Mouse (Mus musculus) lung, embryonic 15.5 days (tissue): ENCODE results near the gene Gm21969. TPM values are rescaled to one million over a fixed set of nuclear protein-coding genes. Genes with fewer than 3 reads are reported as not detected.

Experiments used
- ATAC-seq: fragments of 200-750 bp; cut with Nextera tagmentation; 2 replicates; pipeline ENCODE4 v1.8.0; 2017; ENCODE audit warnings: moderate number of reproducible peaks, borderline replicate concordance; ENCODE audit not compliant: low FRiP score, low TSS enrichment; ENCODE audit errors: extremely low read depth
- H3K27ac ChIP-seq: fragments of 300-500 bp; sonication (generic); 2 replicates; pipeline ENCODE4 v1.5.1; 2015; ENCODE audit warnings: moderate library complexity, mild to moderate bottlenecking, inconsistent platforms
- H3K27me3 ChIP-seq: fragments of 300-500 bp; sonication (generic); 2 replicates; pipeline ENCODE4 v1.6.1; 2015; ENCODE audit warnings: inconsistent platforms
- H3K36me3 ChIP-seq: fragments of 300-500 bp; sonication (generic); 2 replicates; pipeline ENCODE4 v1.6.1; 2015; ENCODE audit warnings: inconsistent platforms
- H3K4me1 ChIP-seq: fragments of 300-500 bp; sonication (generic); 2 replicates; pipeline ENCODE4 v1.6.1; 2015; ENCODE audit warnings: inconsistent platforms
- H3K4me2 ChIP-seq: fragments of 300-500 bp; sonication (generic); 2 replicates; pipeline ENCODE4 v1.6.1; 2015; ENCODE audit warnings: inconsistent platforms, mild to moderate bottlenecking, moderate library complexity
- H3K4me3 ChIP-seq: fragments of 300-500 bp; sonication (generic); 2 replicates; pipeline ENCODE4 v1.5.1; 2015; ENCODE audit warnings: mild to moderate bottlenecking, inconsistent platforms
- H3K9ac ChIP-seq: fragments of 300-500 bp; sonication (generic); 2 replicates; pipeline ENCODE4 v1.6.1; 2015; ENCODE audit warnings: inconsistent platforms
- H3K9me3 ChIP-seq: fragments of 300-500 bp; sonication (generic); 2 replicates; pipeline ENCODE4 v1.6.1; 2016; ENCODE audit warnings: inconsistent platforms
- WGBS: fragments of 180-500 bp; shearing (Covaris S2); methylation state at CpG from one replicate; pipeline ENCODE4 v1.1.7; 2015; 5-methylcytosine and 5-hydroxymethylcytosine counted together
- polyA plus RNA-seq: library from polyadenylated mRNA; unstranded; fragments of >200 nt; fragmentation: Nextera tagmentation; extraction: Ambion mirVana; gene quantifications from 2 replicates; pipeline ENCODE4 v1.2.1, GENCODE M21; 2015

The Gm21969 gene
- polyA plus RNA-seq, 1 experiment from 2014 or later: not detected

DNA sequence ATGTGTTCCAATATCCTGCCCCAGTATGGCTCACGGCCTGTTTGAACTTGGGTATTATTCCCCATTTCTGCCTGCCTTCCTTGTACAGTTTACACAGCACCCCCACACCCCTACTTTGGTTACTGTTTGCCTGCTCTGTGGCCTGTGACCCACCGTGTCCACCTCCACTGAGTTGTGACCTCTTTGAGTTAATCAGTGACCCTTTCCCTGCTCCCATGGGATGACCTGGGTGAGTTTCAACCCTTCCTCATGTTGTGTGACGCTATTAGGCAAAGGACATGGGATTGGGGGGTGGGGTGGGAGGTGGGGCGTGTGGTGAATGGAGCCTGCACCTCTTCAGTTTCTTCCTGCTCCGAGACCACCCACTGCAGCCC lies 21.1 kb downstream of the Gm21969 start:
- no peaks in the 10 kb centered on the region for H3K36me3 ChIP-seq
- H3K9ac ChIP-seq: no peak overlapping the region
- H3K4me3 ChIP-seq: peak overlapping the region; percentile 72; the same call in 1 of the 2 replicates
- H3K27ac ChIP-seq: no peak overlapping the region
- 43% methylated on average over 5 of the region's 5 CpGs for WGBS
- H3K9me3 ChIP-seq: no peaks in the 10 kb centered on the region
- peaks cover 27% of the 10 kb centered on the region for H3K4me1 ChIP-seq
- ATAC-seq: no peak
- H3K4me2 ChIP-seq: peak overlapping the region; percentile 85
- no peaks in the 10 kb centered on the region for H3K27me3 ChIP-seq

DNA sequence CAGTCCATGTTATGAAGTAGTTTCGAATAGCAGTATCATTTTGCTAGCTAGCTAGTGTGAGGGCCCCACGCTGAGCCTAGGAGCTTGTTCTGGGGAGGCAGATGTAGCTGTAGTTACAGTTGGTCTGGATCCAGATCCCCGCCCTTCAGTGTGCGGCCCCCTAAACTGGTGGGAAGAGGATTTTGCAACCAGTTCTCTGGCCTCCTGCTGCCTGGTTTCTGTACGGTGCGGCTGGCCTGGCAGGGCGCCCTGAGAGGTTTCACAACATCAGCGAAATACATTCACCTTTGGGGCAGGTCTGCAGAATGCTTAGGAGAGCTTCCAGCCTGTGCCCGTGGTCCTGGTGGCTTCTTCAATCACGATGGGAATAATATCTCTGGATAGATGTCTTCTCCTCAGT lies 21.7 kb downstream of the Gm21969 start:
- H3K9ac ChIP-seq: no peak overlapping the region
- 58% methylated on average over 10 of the region's 10 CpGs for WGBS
- no peak for ATAC-seq
- no peaks in the 10 kb centered on the region for H3K36me3 ChIP-seq
- H3K27me3 ChIP-seq: no peaks in the 10 kb centered on the region
- no peak overlapping the region for H3K27ac ChIP-seq
- no peak overlapping the region for H3K4me3 ChIP-seq
- no peaks in the 10 kb centered on the region for H3K9me3 ChIP-seq
- peaks cover 27% of the 10 kb centered on the region for H3K4me1 ChIP-seq
- H3K4me2 ChIP-seq: peak overlapping the region; percentile 85; the same call in 1 of the 2 replicates

DNA sequence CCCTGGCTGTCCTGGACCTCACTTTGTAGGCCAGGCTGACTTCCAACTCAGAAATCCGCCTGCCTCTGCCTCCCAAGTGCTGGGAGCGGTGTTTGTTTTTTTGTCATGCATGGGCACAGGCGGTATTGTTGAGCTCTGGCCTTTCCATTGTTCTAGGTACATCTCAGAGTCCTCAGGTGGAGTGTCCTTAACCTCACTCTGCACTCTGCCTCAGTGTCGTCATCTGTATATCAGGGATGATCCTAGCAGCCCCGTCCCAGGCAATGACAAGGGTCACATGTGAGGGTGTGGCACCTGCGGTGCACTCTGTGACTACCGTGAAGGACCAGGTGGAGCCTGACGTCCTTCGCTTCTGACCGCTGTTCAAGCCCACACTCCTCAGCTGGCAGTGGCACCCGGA lies 24.4 kb downstream of the Gm21969 start:
- H3K9me3 ChIP-seq: no peaks in the 10 kb centered on the region
- H3K4me2 ChIP-seq: no peak overlapping the region
- no peak overlapping the region for H3K27ac ChIP-seq
- WGBS: 91% methylated on average over 11 of the region's 11 CpGs
- no peak overlapping the region for H3K4me3 ChIP-seq
- H3K27me3 ChIP-seq: no peaks in the 10 kb centered on the region
- no peaks in the 10 kb centered on the region for H3K36me3 ChIP-seq
- peaks cover 40% of the 10 kb centered on the region for H3K4me1 ChIP-seq
- ATAC-seq: no peak
- H3K9ac ChIP-seq: no peak overlapping the region

DNA sequence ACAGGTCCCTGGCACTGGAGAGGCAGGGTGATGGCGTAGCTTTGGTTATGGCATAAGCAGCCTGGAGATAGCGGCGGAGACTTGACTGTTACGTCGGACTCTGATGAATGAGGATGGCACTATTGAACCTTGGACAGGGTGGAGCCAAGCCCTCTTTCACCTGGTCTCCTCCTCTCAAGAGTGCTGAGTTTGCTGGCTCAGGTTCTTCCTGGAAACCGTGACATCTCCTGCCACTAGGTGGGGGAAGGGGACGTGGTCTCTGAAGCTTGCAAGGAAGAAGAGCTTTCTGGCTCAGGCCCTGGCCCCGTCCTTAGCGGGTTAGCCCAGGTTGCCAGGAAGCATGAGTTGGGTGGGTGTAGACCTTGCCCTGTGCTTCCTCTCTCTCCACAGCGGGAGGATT lies 27.2 kb downstream of the Gm21969 start:
- no peak for ATAC-seq
- peaks cover 21% of the 10 kb centered on the region for H3K4me1 ChIP-seq
- H3K27me3 ChIP-seq: no peaks in the 10 kb centered on the region
- no peaks in the 10 kb centered on the region for H3K9me3 ChIP-seq
- H3K36me3 ChIP-seq: no peaks in the 10 kb centered on the region
- H3K4me2 ChIP-seq: no peak overlapping the region
- no peak overlapping the region for H3K27ac ChIP-seq
- H3K9ac ChIP-seq: no peak overlapping the region
- H3K4me3 ChIP-seq: no peak overlapping the region
- 65% methylated on average over 10 of the region's 10 CpGs for WGBS

DNA sequence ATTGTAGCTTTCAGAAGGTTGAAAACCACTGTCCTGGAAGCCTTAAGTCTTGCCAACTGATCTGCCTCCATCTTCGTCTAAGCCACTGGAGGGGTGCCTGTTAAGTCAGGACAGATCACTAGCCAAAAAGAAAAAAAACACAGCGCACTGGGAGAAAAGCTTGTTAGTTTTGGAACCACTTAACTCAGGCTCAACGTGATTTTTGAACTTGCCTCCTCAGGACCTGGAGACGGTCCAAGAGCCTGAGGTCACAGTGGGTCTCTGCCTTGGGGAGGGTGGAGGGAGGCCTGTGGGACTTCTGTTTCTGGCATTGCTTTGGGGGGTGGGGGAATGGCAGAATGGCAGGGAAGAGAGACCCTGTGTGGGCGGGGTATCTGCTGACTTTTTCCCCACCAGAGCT lies 28.2 kb downstream of the Gm21969 start:
- Histone ChIP-seq H3K4me3 (no peak overlapping the region), H3K27me3 (no peaks in the 10 kb centered on the region), H3K4me2 (no peak overlapping the region), H3K9me3 (no peaks in the 10 kb centered on the region), H3K9ac (no peak overlapping the region), H3K4me1 (peaks cover 21% of the 10 kb centered on the region), H3K36me3 (no peaks in the 10 kb centered on the region), H3K27ac (0 out of 2 replicates have a peak overlapping the region, but pooled peaks have one; percentile 19)
- no peak for ATAC-seq
- WGBS: 29% methylated on average over 5 of the region's 5 CpGs

DNA sequence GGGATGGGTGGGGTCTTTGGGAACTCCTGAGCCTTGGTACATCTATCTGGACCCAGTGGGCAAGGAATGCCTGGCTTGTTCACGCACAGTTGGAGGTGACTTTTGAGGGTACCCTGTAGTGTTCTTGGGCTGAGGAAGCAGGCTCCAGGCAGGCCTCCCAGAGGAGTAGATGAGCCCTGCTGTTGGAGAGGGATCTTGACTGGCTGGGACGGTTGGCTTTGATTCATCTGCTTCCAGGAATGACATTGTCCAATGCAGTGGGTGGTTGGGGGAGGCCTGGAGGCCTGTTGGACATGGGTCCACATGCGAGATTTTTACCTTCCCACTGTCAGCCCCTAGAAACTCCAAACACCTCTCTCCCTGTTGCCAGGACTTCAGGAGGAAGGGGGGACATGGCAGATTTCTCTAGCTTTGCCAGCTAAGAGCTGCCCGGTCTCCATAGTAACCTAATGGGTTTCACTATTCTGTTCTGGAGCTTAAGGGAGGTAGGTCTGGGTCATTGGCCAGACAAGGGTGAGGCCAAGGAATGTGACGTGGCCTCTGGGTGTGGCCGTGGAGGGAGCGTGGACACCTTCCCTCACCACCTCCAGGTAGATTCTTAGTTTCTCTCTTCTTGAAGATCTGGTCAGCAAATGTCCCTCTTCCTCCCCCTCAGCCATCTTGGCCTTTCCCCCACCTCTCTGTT lies 28.7 kb downstream of the Gm21969 start:
- Histone ChIP-seq H3K4me2 (no peak overlapping the region), H3K27me3 (no peaks in the 10 kb centered on the region), H3K9me3 (no peaks in the 10 kb centered on the region), H3K27ac (0 out of 2 replicates have a peak overlapping the region, but pooled peaks have one; percentile 19), H3K9ac (no peak overlapping the region), H3K4me1 (peaks cover 21% of the 10 kb centered on the region), H3K4me3 (no peak overlapping the region), H3K36me3 (no peaks in the 10 kb centered on the region)
- WGBS: 76% methylated on average over 7 of the region's 7 CpGs
- 0 out of 2 replicates have a peak, but pooled peaks have one; percentile 19 for ATAC-seq

DNA sequence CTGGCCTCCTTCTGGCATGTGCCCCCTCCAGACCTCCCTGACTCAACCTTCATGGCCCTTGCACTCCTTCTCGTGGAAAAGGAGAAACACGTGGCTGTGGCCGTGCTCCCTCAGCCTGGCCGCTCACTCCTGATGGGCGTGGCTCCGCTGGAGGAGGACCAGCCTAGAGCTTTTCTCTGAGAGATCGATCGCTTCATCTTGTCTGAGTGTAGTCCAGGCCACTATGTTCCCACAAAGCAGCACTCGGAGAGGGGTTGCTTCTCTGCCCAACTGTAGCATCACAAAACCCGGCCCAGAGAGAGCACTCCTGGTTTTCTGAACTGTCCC lies 29.2 kb downstream of the Gm21969 start:
- 76% methylated on average over 10 of the region's 10 CpGs for WGBS
- Histone ChIP-seq H3K4me1 (peaks cover 21% of the 10 kb centered on the region), H3K27ac (no peak overlapping the region), H3K4me2 (no peak overlapping the region), H3K9ac (no peak overlapping the region), H3K36me3 (no peaks in the 10 kb centered on the region), H3K4me3 (no peak overlapping the region), H3K27me3 (no peaks in the 10 kb centered on the region), H3K9me3 (no peaks in the 10 kb centered on the region)
- no peak for ATAC-seq

DNA sequence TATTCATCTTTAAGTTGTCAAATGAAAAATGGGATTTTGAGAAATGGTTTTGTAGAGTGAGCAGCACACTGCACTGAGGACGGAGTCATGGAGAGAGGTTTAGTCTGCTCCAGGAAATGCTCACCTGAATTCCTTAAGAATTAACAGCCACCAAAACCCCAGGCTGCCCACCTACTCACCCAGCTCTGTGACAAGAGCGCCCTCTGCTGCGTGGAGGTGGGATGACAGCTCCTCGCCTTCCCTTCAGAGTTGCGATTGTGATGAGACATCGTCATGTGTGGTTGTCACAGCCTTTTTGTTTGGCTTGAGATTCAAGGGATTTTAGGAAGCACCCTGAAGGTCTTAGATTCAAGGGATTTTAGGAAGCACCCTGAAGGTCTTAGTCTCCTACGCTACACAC lies 33.4 kb downstream of the Gm21969 start:
- H3K27me3 ChIP-seq: 0 out of 2 replicates have a peak, but pooled peaks cover 3% of the 10 kb centered on the region
- H3K4me3 ChIP-seq: no peak overlapping the region
- H3K9me3 ChIP-seq: no peaks in the 10 kb centered on the region
- no peak overlapping the region for H3K9ac ChIP-seq
- 30% methylated on average over 7 of the region's 7 CpGs for WGBS
- H3K36me3 ChIP-seq: no peaks in the 10 kb centered on the region
- no peak overlapping the region for H3K27ac ChIP-seq
- peaks cover 9% of the 10 kb centered on the region for H3K4me1 ChIP-seq
- no peak overlapping the region for H3K4me2 ChIP-seq
- no peak for ATAC-seq

DNA sequence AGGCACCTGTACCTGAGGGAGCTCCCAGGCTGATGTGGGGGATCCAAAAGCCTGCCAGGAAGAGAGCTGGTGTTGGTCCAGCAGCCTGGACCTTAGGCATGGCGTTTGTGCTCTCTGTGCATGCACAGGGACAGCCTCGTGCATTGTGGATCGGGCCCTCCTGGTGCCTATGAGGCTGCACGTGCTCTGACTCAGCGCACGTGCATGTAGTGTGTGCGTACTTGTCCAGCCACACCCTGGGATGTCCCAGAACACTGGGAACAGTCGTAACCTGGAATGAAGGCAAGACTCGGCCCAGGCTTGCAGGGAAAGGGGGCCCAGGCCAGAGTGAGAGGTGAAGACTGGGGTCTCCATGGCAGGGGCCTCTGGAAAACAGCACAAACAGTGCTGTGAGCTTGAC lies 34.9 kb downstream of the Gm21969 start:
- no peak for ATAC-seq
- Histone ChIP-seq H3K27me3 (0 out of 2 replicates have a peak, but pooled peaks cover 8% of the 10 kb centered on the region), H3K27ac (no peak overlapping the region), H3K4me1 (peaks cover 13% of the 10 kb centered on the region), H3K36me3 (no peaks in the 10 kb centered on the region), H3K4me2 (no peak overlapping the region), H3K9me3 (no peaks in the 10 kb centered on the region), H3K4me3 (no peak overlapping the region), H3K9ac (no peak overlapping the region)
- 86% methylated on average over 9 of the region's 9 CpGs for WGBS

DNA sequence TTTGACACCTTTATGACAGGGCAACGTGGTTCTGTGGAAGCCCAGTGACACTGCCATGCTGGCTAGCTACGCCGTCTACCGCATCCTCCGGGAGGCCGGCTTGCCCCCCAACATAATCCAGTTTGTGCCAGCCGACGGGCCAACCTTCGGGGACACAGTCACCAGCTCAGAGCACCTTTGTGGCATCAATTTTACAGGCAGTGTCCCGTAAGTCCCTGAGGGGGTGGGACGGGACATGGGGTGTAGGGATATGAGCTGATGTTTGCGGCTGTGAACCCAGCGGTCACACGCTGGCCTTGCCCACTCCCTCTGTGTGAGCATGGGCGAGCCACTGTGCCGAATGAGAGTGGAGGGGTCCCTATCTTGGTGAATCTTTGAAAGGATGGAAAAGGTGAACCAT lies 35.4 kb downstream of the Gm21969 start:
- Histone ChIP-seq H3K4me3 (no peak overlapping the region), H3K36me3 (no peaks in the 10 kb centered on the region), H3K4me2 (no peak overlapping the region), H3K27me3 (0 out of 2 replicates have a peak, but pooled peaks cover 10% of the 10 kb centered on the region), H3K27ac (no peak overlapping the region), H3K4me1 (peaks cover 13% of the 10 kb centered on the region), H3K9ac (no peak overlapping the region), H3K9me3 (no peaks in the 10 kb centered on the region)
- 88% methylated on average over 16 of the region's 16 CpGs for WGBS
- ATAC-seq: no peak

DNA sequence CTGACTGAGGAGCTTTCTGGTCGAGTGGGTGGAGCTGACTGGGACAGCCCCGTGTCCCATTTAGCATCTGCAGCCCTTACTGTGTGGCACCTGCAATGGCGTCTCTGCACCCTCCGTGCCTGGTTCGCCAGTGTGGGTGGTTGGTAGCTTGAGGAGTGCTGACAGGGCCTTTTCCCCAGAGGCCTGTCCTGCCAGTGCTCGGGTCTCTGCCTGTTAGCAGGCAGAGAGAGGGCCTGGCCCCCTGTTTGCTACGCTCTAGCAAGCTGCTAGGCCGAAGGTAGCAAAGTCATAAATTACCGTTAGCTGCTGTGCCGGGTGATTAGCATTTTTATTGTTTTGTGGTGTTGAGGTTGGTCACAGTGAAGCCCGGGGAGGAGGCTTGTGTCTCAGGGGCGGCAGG lies 36.8 kb downstream of the Gm21969 start:
- Histone ChIP-seq H3K4me3 (no peak overlapping the region), H3K27ac (no peak overlapping the region), H3K27me3 (0 out of 2 replicates have a peak, but pooled peaks cover 10% of the 10 kb centered on the region), H3K9me3 (no peaks in the 10 kb centered on the region), H3K4me1 (peaks cover 13% of the 10 kb centered on the region), H3K36me3 (no peaks in the 10 kb centered on the region), H3K4me2 (no peak overlapping the region), H3K9ac (no peak overlapping the region)
- WGBS: 67% methylated on average over 12 of the region's 12 CpGs
- ATAC-seq: no peak

DNA sequence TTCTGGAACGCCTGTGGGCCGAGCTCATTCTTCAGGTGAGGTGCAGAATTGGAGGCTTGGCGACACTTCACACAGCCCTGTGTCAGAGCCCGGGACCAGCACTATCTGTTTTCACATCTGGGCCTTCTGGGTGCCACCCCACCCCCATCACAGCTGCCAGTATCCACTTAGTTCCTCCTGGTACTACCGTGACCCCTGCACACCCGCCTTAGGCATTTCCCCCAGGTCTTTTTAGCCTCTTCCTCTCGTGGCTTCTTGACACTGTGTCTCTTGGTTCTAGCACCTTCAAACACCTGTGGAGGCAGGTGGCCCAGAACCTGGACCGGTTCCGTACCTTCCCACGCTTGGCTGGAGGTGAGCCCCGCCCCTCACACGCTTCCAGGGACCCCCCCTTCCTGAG lies 37.3 kb downstream of the Gm21969 start:
- Histone ChIP-seq H3K4me3 (no peak overlapping the region), H3K27me3 (0 out of 2 replicates have a peak, but pooled peaks cover 10% of the 10 kb centered on the region), H3K9me3 (no peaks in the 10 kb centered on the region), H3K9ac (no peak overlapping the region), H3K36me3 (no peaks in the 10 kb centered on the region), H3K27ac (no peak overlapping the region), H3K4me2 (no peak overlapping the region), H3K4me1 (peaks cover 13% of the 10 kb centered on the region)
- no peak for ATAC-seq
- 73% methylated on average over 12 of the region's 12 CpGs for WGBS
